Mouse (Mus musculus) limb, embryonic 15.5 days (tissue): ENCODE results near the gene Bphl. TPM values are rescaled to one million over a fixed set of nuclear protein-coding genes. Genes with fewer than 3 reads are reported as not detected.

Experiments
- ATAC-seq: fragments of 200-750 bp; cut with Nextera tagmentation; 2 replicates; pipeline ENCODE4 v1.8.0; 2017; ENCODE audit warnings: low read depth, moderate TSS enrichment; ENCODE audit not compliant: insufficient number of reproducible peaks, low FRiP score, low TSS enrichment
- H3K27ac ChIP-seq: fragments of 300-500 bp; sonication (generic); 2 replicates; pipeline ENCODE4 v1.5.1; 2015; ENCODE audit warnings: moderate library complexity, mild to moderate bottlenecking, inconsistent platforms
- H3K27me3 ChIP-seq: fragments of 300-500 bp; sonication (generic); 2 replicates; pipeline ENCODE4 v1.6.1; 2015; ENCODE audit warnings: inconsistent platforms
- H3K36me3 ChIP-seq: fragments of 300-500 bp; sonication (generic); 2 replicates; pipeline ENCODE4 v1.6.1; 2015; ENCODE audit warnings: inconsistent platforms
- H3K4me1 ChIP-seq: fragments of 300-500 bp; sonication (generic); 2 replicates; pipeline ENCODE4 v1.6.1; 2015; ENCODE audit warnings: inconsistent platforms
- H3K4me2 ChIP-seq: fragments of 300-500 bp; sonication (generic); 2 replicates; pipeline ENCODE4 v1.6.1; 2015; ENCODE audit warnings: mild to moderate bottlenecking, inconsistent platforms
- H3K4me3 ChIP-seq: fragments of 300-500 bp; sonication (generic); 2 replicates; pipeline ENCODE4 v1.5.1; 2015; ENCODE audit warnings: mild to moderate bottlenecking, inconsistent platforms
- H3K9ac ChIP-seq: fragments of 300-500 bp; sonication (generic); 2 replicates; pipeline ENCODE4 v1.6.1; 2015; ENCODE audit warnings: inconsistent platforms
- H3K9me3 ChIP-seq: fragments of 300-500 bp; sonication (generic); 2 replicates; pipeline ENCODE4 v1.6.1; 2016; ENCODE audit warnings: inconsistent platforms
- WGBS: fragments of 180-500 bp; shearing (Covaris S2); methylation state at CpG from one replicate; pipeline ENCODE4 v1.1.7; 2015; 5-methylcytosine and 5-hydroxymethylcytosine counted together
- polyA plus RNA-seq: library from polyadenylated mRNA; unstranded; fragments of >200 nt; fragmentation: Nextera tagmentation; extraction: Ambion mirVana; gene quantifications from 2 replicates; pipeline ENCODE4 v1.2.1, GENCODE M21; 2015

Gene Bphl
- 38.9 and 45.0 TPM in 2 replicates for polyA plus RNA-seq

DNA sequence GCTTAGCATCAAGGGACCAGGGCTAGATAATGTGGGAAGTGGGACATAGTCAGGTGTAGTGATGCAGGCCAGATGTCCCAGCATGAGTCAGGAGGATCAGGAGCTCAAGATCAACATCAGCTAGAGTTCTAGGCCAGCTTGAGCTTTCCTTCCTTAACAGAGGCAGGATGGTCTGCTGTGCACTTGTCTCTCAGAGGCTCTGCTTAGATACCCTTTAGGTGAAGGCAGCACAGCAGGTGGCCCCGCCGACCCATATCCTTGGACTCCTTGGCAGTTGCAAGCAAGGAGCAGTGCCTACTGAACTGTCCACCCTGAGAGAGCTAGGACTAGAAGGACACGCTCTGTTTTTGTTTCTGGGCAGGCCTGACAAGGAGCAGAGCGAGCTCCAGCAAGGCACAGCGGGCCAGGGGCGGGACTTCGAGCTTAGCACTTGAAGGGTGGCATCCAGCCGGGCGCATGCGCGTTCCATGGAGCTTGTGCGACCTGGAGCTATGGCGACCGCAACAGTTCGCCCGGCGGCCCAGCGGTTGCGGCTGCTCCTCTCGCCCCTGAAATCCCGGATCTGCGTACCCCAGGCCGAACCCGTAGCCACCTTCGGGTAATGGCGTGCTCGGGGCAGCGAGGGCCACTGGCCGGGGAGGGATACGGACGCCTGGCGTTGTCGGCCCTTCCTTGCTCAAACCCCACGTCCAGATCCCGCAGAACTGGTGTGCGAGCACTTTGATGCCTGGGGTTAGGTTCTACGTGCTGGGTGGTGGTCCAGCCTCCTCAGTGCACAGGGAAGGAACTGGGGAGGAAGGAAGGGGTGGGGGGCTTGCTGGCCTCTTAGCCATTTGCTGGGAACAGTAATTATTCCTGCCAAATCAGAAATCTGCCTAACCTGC, at the start of gene Bphl:
Gene Bphl, plus strand, starts transcription at position 426 of the 884 bp plus-strand sequence.
- Histone ChIP-seq H3K4me2 (peak within 1 kb of the TSS; percentile 59), H3K27ac (peak within 1 kb of the TSS; percentile 87), H3K36me3 (peaks cover 21% of the 10 kb centered on the region), H3K4me3 (peak within 1 kb of the TSS; percentile 82), H3K9ac (peak within 1 kb of the TSS; percentile 84), H3K9me3 (no peaks in the 10 kb centered on the region), H3K27me3 (no peaks in the 10 kb centered on the region), H3K4me1 (peaks cover 10% of the 10 kb centered on the region)
- WGBS: under 1% methylated on average over 37 of the region's 37 CpGs
- peak; percentile 86 for ATAC-seq

DNA sequence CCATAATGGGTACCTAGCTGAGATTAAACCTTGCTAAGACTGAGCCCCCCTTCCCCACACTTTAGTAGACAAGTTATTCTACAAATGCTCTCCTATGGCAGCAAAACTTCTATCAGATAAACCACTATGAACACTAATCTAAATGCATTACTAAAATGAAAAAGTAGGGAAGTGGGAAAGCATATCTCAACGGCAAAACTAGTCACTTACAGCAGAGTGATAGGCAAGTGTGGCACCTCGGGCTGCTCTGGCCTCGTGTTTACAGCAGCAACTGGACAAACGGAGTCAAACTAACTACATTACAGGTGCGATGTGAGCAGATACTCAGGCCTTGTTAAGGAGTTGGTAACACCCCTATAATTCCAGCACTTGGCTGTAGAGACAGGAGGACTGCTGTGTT, 47.8 kb upstream of the Bphl start:
- Histone ChIP-seq H3K4me1 (no peaks in the 10 kb centered on the region), H3K27ac (no peak overlapping the region), H3K9ac (no peak overlapping the region), H3K4me3 (no peak overlapping the region), H3K4me2 (no peak overlapping the region), H3K27me3 (no peaks in the 10 kb centered on the region), H3K36me3 (peaks cover 8% of the 10 kb centered on the region; the same call in 1 of the 2 replicates), H3K9me3 (no peaks in the 10 kb centered on the region)
- no peak for ATAC-seq
- WGBS: 76% methylated on average over 5 of the region's 5 CpGs

DNA sequence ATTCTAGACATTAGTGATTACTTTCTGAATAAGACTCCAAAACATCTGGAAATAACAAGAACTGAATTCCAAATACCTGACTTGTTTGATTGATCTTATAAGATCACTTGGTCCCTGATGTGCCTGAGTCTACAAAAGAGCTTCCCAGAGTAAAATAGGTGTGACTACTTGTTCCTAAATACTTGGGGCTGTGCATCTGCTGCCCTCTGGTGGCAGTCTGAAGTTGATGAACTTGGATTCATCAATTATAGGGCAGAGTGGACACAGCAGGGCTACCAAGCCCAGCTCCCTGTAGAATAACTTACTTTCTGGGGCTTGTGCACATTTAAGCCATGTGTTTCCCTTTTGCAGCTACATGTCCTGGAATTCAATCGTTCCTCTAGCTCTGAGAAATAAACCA, 42.2 kb upstream of the Bphl start:
- H3K4me1 ChIP-seq: no peaks in the 10 kb centered on the region
- peaks cover 7% of the 10 kb centered on the region; the same call in 1 of the 2 replicates for H3K36me3 ChIP-seq
- ATAC-seq: no peak
- no peak overlapping the region for H3K27ac ChIP-seq
- H3K27me3 ChIP-seq: no peaks in the 10 kb centered on the region
- H3K9me3 ChIP-seq: no peaks in the 10 kb centered on the region
- no peak overlapping the region for H3K4me3 ChIP-seq
- H3K4me2 ChIP-seq: no peak overlapping the region
- no peak overlapping the region for H3K9ac ChIP-seq
- WGBS: 19% methylated on average over 1 of the region's 1 CpGs

DNA sequence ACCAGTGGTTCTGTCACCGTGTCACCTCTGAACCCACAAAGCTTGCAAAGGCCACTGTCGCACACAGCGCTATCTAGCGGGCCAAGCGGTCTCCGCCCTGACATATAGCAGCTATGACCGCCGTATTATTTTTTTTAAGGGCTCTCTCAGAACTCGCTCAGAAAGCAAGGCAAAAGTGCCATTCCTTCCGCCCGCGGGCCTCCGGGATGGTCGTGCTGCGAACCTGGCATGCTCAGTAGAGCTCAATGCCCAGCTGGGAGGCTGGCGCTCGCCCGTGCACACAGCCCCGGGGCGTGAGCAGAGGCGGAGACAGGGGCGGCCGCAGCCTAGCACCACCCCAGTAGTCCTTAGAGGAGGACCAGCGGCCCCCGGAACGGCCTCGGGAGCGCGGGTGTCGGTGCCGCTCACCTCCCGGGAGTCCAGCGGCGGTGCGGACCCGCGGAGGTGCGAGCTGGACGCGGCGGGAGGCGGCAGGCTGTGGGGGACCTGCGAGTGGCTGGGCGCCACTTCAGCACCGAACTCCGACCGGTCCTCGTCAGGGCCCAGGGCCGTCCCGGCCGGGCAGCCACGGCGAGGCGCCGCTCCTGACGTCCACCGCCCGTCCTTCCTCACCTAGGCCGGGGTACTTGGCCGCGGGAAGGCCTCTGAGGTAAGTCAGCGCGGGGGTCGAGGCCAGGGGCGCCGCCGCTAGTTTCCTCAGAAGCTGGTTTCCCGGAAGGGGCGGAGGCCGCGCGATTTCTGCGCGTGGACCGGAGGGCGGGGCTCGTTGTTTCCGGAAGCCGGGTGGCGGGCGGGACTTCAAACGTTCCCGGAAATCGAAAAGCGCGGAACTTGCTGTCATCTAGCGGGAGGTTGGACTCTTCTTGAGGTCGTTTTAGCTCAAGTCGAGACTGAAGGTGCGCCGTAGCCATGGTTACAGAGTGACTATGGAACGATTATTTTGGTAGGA, 35.1 kb upstream of the Bphl start, which contains the start of the genes Ripk1 and Serpinb6a:
Gene Ripk1, plus strand, starts transcription at position 306 of the 949 bp plus-strand sequence.
Gene Serpinb6a, minus strand, starts transcription at position 737 of the 949 bp plus-strand sequence.
- H3K4me2 ChIP-seq: peak within 1 kb of the TSS; percentile 73
- H3K9ac ChIP-seq: peak within 1 kb of the TSS; percentile 89
- H3K27me3 ChIP-seq: no peaks in the 10 kb centered on the region
- H3K4me3 ChIP-seq: peak within 1 kb of the TSS; percentile 100
- peaks cover 3% of the 10 kb centered on the region; the same call in 1 of the 2 replicates for H3K36me3 ChIP-seq
- peak within 1 kb of the TSS; percentile 94 for H3K27ac ChIP-seq
- H3K4me1 ChIP-seq: peaks cover 6% of the 10 kb centered on the region
- peak; percentile 97 for ATAC-seq
- WGBS: under 1% methylated on average over 90 of the region's 92 CpGs
- H3K9me3 ChIP-seq: no peaks in the 10 kb centered on the region

DNA sequence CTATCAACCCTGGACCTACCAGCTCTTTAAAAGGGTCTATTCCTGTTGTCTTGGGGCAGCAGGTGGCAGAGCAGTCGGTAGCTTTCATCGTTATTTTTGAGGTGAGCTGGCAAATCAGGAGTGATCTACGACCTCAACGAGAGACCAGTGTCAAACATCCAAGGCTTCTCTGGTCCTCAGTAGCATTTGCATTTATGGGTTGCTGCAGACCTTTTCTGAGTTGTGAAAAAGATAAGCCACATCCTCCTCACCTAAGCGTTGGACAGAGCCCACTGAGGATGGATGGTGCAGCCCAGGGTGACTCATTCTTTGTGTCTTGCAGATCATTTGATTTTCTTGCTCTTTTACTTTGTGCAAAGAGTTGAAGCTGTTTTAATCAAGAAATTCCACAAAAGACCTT, 34.3 kb upstream of the Bphl start:
- Histone ChIP-seq H3K9ac (peak overlapping the region; percentile 89; the same call in 1 of the 2 replicates), H3K9me3 (no peaks in the 10 kb centered on the region), H3K27me3 (no peaks in the 10 kb centered on the region), H3K4me3 (peak overlapping the region; percentile 100), H3K27ac (no peak overlapping the region), H3K4me2 (peak overlapping the region; percentile 73), H3K36me3 (no peaks in the 10 kb centered on the region), H3K4me1 (peaks cover 6% of the 10 kb centered on the region)
- ATAC-seq: no peak
- 8% methylated on average over 5 of the region's 5 CpGs for WGBS

DNA sequence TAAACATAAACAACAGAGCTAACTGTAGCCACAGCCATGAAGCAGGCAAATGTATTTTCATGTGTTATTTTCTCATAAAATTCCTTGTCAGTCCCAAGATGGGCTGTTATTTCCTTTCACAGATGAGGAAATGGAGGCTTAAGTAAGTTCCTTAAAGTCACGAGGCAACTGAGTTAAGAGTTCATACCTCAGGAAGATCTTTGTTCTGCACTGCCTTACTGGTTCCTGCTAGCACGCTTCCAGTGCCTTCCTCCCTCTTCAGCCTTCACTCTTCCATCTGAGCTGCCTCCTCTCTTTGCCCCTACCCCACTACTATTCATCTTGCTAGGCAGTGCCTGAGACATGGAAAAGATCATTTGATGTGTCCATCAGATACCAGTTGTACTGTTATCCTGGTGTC, 30.2 kb upstream of the Bphl start:
- H3K27ac ChIP-seq: no peak overlapping the region
- no peak overlapping the region for H3K4me2 ChIP-seq
- no peaks in the 10 kb centered on the region for H3K27me3 ChIP-seq
- peaks cover 22% of the 10 kb centered on the region; the same call in 1 of the 2 replicates for H3K36me3 ChIP-seq
- ATAC-seq: no peak
- H3K9ac ChIP-seq: no peak overlapping the region
- H3K4me1 ChIP-seq: peaks cover 6% of the 10 kb centered on the region
- no peaks in the 10 kb centered on the region for H3K9me3 ChIP-seq
- no peak overlapping the region for H3K4me3 ChIP-seq
- WGBS: 59% methylated on average over 2 of the region's 2 CpGs

DNA sequence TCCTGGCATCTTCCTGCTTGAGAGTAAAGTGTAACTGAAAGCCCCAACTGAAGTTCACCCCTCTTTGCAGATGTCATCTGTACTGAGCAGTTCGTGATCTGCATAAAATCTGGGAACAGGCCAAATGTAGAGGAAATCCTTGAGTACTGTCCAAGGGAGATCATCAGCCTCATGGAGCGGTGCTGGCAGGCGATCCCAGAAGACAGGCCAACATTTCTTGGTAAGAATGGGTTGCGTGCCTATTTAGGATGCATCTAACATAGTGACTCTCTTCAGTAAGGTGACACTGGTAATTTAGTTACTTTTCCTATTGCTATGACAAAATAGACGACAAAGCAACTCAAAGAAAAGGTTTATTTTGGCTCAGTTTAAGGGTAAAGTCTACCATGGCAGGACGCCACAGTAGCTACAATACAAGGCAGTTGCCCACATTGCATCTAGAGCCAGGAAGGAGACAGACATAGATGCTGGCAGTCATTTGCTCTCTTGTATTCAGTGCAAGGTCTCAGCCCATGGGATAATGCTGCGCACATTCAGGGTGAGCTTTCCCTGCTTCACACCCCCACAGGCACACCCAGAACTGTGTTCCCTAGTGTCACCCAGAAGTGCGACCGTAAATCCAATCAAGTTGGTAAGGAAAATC, 20.3 kb upstream of the Bphl start:
- H3K36me3 ChIP-seq: peaks cover 73% of the 10 kb centered on the region
- H3K27ac ChIP-seq: no peak overlapping the region
- WGBS: 94% methylated on average over 9 of the region's 9 CpGs
- no peaks in the 10 kb centered on the region for H3K27me3 ChIP-seq
- no peak overlapping the region for H3K4me3 ChIP-seq
- no peak overlapping the region for H3K9ac ChIP-seq
- ATAC-seq: no peak
- H3K9me3 ChIP-seq: no peaks in the 10 kb centered on the region
- H3K4me1 ChIP-seq: no peaks in the 10 kb centered on the region
- no peak overlapping the region for H3K4me2 ChIP-seq

DNA sequence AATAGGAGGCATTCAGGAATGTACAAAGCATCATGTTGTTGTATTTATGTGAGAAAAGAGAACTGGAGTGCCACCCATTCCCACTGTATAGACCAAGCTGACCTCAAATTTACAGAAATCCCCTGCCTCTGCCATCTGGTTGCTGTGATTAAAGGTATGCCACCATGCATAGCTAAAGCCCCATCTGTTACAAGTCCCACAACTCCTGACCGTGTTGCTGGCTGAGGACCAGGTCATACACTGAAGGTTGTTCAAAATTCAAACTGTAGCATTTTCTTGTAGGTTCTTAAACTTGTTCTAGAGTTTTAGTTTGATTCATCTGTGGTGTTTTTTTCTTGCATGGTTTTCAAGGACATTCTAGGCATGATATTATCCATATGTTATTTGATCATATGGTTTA, 18.9 kb upstream of the Bphl start:
- Histone ChIP-seq H3K27me3 (no peaks in the 10 kb centered on the region), H3K9ac (no peak overlapping the region), H3K4me2 (no peak overlapping the region), H3K4me1 (no peaks in the 10 kb centered on the region), H3K4me3 (no peak overlapping the region), H3K27ac (no peak overlapping the region), H3K9me3 (no peaks in the 10 kb centered on the region), H3K36me3 (peaks cover 74% of the 10 kb centered on the region)
- WGBS: 81% methylated on average over 1 of the region's 1 CpGs
- no peak for ATAC-seq

DNA sequence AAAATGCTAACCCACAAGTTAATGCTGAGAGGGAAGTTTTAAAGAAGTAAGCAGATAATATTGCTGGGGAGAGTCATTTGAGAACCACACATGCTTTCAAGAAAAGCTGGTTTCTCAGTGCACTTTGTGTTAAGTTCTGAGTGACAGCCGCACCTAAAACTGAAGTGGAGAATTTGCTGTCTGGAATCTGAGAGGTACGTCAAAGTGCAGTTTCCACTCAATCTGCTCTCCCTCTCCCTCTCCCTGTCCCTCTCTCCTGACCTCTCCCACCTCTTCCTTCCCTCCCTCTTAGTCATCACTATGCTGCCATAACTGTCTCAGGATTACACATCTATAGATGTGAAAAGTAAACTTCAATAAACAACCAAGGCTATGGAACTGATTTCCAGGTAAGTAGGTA, 15.4 kb upstream of the Bphl start:
- Histone ChIP-seq H3K27me3 (no peaks in the 10 kb centered on the region), H3K4me1 (no peaks in the 10 kb centered on the region), H3K4me2 (no peak overlapping the region), H3K9me3 (no peaks in the 10 kb centered on the region), H3K9ac (no peak overlapping the region), H3K36me3 (peaks cover 44% of the 10 kb centered on the region), H3K4me3 (no peak overlapping the region), H3K27ac (no peak overlapping the region)
- no peak for ATAC-seq
- WGBS: 79% methylated on average over 2 of the region's 2 CpGs

DNA sequence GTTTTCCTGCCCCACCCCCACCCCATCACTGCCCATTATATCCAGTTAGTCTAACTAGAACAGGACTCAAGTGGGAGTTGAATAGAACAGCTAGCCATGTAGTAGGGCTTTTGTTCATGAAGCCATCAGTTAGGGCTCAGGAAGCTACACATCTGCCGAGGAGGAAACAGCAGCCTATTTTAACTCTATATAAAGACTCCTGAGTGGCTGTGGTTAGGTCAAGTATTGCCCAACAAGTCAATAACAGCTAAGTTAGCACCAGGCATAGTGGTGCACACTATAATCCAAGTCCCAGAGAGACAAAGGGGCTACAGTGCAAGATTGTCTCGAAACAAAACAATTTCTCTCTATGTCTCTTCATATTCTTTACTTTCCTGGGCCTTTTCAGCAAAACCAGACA, 5.4 kb upstream of the Bphl start:
- H3K36me3 ChIP-seq: peaks cover 61% of the 10 kb centered on the region
- no peak overlapping the region for H3K9ac ChIP-seq
- no peaks in the 10 kb centered on the region for H3K27me3 ChIP-seq
- H3K27ac ChIP-seq: no peak overlapping the region
- ATAC-seq: no peak
- peaks cover under 1% of the 10 kb centered on the region; the same call in 1 of the 2 replicates for H3K4me1 ChIP-seq
- 86% methylated on average over 2 of the region's 2 CpGs for WGBS
- no peaks in the 10 kb centered on the region for H3K9me3 ChIP-seq
- no peak overlapping the region for H3K4me3 ChIP-seq
- H3K4me2 ChIP-seq: no peak overlapping the region

DNA sequence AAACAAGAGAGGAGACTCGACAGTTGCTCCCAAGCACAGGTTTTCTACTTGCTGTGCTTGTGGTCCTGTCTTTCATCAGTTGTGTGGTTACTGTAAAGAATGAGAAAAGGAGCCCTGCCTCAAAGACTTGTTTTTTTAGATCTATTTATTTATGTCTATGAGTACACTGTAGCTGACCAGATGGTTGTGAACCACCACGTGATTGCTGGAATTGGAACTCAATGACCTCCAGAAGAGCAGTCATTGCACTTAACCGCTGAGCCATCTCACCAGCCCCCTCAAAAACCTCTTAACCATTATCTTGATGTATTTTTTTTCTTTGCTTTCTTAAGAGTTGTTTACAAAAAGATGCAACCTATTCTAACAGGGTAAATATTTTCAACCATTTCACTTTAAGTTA, 2.0 kb upstream of the Bphl start:
- Histone ChIP-seq H3K27ac (no peak overlapping the region), H3K36me3 (peaks cover 36% of the 10 kb centered on the region), H3K4me2 (no peak overlapping the region), H3K9me3 (no peaks in the 10 kb centered on the region), H3K4me1 (peaks cover 10% of the 10 kb centered on the region), H3K27me3 (no peaks in the 10 kb centered on the region), H3K9ac (no peak overlapping the region), H3K4me3 (no peak overlapping the region)
- ATAC-seq: no peak
- 84% methylated on average over 3 of the region's 3 CpGs for WGBS
